Mouse (Mus musculus) liver, embryonic 11.5 days (tissue): ENCODE data around the gene Pld4. TPM values are rescaled to one million over a fixed set of nuclear protein-coding genes. Genes with fewer than 3 reads are reported as not detected.

ENCODE experiments used
- ATAC-seq: fragments of 200-750 bp; cut with Nextera tagmentation; replicated peaks from 2 replicates; pipeline ENCODE4 v1.8.0; 2017; ENCODE audit warnings: moderate number of reproducible peaks, mild to moderate bottlenecking, moderate TSS enrichment, moderate library complexity; ENCODE audit not compliant: low FRiP score
- DNase-seq: peaks from one replicate; pipeline ENCODE4 v3.0.0-alpha.2; 2017; ENCODE audit warnings: low spot score
- H3K27ac ChIP-seq: fragments of 300-500 bp; sonication (generic); 2 replicates; pipeline ENCODE4 v1.5.1; 2014; ENCODE audit warnings: mild to moderate bottlenecking, low read depth, low read length, control low read depth
- H3K27me3 ChIP-seq: fragments of 300-500 bp; sonication (generic); replicated peaks from 2 replicates; pipeline ENCODE4 v1.6.1; 2014; ENCODE audit warnings: low read length, mixed read lengths; ENCODE audit not compliant: control insufficient read depth, insufficient read depth
- H3K36me3 ChIP-seq: fragments of 300-500 bp; sonication (generic); 2 replicates; pipeline ENCODE4 v1.6.1; 2014; ENCODE audit warnings: mild to moderate bottlenecking, low read length, moderate library complexity, mixed read lengths; ENCODE audit not compliant: control insufficient read depth, insufficient read depth
- H3K4me1 ChIP-seq: fragments of 300-500 bp; sonication (generic); replicated peaks from 2 replicates; pipeline ENCODE4 v1.6.1; 2014; ENCODE audit warnings: low read length, mixed read lengths; ENCODE audit not compliant: control insufficient read depth, insufficient read depth
- H3K4me2 ChIP-seq: fragments of 300-500 bp; sonication (generic); 2 replicates; pipeline ENCODE4 v1.6.1; 2014; ENCODE audit warnings: mild to moderate bottlenecking, control low read depth, moderate library complexity
- H3K4me3 ChIP-seq: fragments of 300-500 bp; sonication (generic); 2 replicates; pipeline ENCODE4 v1.5.1; 2014; ENCODE audit warnings: low read depth, low read length, control low read depth
- H3K9ac ChIP-seq: fragments of 300-500 bp; sonication (generic); 2 replicates; pipeline ENCODE4 v1.6.1; 2014; ENCODE audit warnings: low read depth, low read length, control low read depth
- H3K9me3 ChIP-seq: fragments of 300-500 bp; sonication (generic); 2 replicates; pipeline ENCODE4 v1.6.1; 2016; ENCODE audit warnings: low read length, inconsistent platforms, mixed read lengths; ENCODE audit not compliant: control insufficient read depth
- WGBS: fragments of 180-500 bp; shearing (Covaris S2); extraction: QIAGEN DNeasy Blood & Tissue Kit; methylation state at CpG from one replicate; pipeline ENCODE4 v1.1.7; 2014; 5-methylcytosine and 5-hydroxymethylcytosine counted together
- polyA plus RNA-seq: library from polyadenylated mRNA; unstranded; fragments of >200 nt; fragmentation: Nextera tagmentation; extraction: Ambion mirVana; gene quantifications from 2 replicates; pipeline ENCODE4 v1.2.1, GENCODE M21; 2014

The Pld4 gene
- polyA plus RNA-seq, 1 experiment from 2014 or later, result 7.4 TPM

DNA sequence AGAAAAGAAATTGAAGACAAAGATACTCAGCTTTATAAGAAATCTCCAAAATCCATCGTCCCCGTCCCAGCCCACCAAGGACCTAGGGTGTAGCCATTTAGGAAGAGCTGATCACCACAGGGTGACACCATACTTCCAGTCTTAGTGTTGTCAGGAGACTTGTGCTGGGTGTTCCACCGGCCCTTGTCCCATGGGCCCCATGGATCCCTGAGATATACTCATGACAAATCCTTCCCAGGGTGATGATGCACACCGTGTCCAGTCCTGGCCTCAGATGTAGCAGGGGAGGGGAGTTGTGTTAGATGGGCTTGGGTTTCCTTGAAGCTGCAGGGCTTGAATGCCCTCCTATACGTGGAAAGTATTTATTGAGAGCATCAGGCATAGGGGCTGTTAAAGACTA lies 2.6 kb upstream of the Pld4 start:
- Histone ChIP-seq H3K4me1 (no peaks in the 10 kb centered on the region), H3K4me2 (no peak overlapping the region), H3K27me3 (no peaks in the 10 kb centered on the region), H3K9me3 (no peaks in the 10 kb centered on the region), H3K36me3 (no peaks in the 10 kb centered on the region), H3K27ac (no peak overlapping the region), H3K9ac (no peak overlapping the region), H3K4me3 (no peak overlapping the region)
- DNase-seq (no peak), ATAC-seq (no peak)
- 81% methylated on average over 5 of the region's 5 CpGs for WGBS

GRCm38 (mm10) chr12:112759471-112759870 lies 984 bp upstream of the Pld4 start:
- no peaks in the 10 kb centered on the region for H3K36me3 ChIP-seq
- no peaks in the 10 kb centered on the region for H3K9me3 ChIP-seq
- no peak for ATAC-seq
- no peak overlapping the region for H3K4me3 ChIP-seq
- no peaks in the 10 kb centered on the region for H3K4me1 ChIP-seq
- WGBS, result 84% methylated on average over 3 of the region's 3 CpGs
- no peak overlapping the region for H3K4me2 ChIP-seq
- DNase-seq, result no peak
- H3K27ac ChIP-seq, result no peak overlapping the region
- H3K27me3 ChIP-seq, result no peaks in the 10 kb centered on the region
- H3K9ac ChIP-seq, result no peak overlapping the region

DNA sequence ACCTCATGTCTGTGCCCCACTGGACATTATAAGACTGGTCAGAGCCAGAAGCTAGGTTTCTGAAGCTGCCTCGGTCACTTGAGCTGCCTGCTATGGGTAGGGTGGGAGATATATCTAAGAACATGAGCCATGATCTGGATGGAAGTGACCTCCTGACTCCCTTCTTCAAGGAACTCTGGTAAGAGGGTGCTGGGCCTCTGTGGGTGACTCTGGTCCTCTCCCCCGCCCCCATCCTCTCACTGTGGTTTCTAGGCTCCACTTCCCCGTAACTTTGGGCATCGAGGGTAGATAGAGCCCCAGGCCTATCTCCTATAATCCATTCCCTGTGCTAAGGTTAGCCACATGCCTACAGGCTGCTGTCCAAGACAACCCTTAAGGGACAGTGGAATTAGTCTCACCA lies 956 bp downstream of the Pld4 start:
- no peaks in the 10 kb centered on the region for H3K9me3 ChIP-seq
- H3K4me1 ChIP-seq, result no peaks in the 10 kb centered on the region
- ATAC-seq, result no peak
- no peak overlapping the region for H3K9ac ChIP-seq
- 59% methylated on average over 4 of the region's 4 CpGs for WGBS
- H3K27ac ChIP-seq, result no peak overlapping the region
- H3K27me3 ChIP-seq, result no peaks in the 10 kb centered on the region
- H3K4me3 ChIP-seq, result no peak overlapping the region
- no peaks in the 10 kb centered on the region for H3K36me3 ChIP-seq
- DNase-seq, result no peak
- H3K4me2 ChIP-seq, result no peak overlapping the region

GRCm38 (mm10) chr12:112762018-112762417 lies 1.6 kb downstream of the Pld4 start:
- no peak overlapping the region for H3K9ac ChIP-seq
- H3K27me3 ChIP-seq, result no peaks in the 10 kb centered on the region
- no peaks in the 10 kb centered on the region for H3K36me3 ChIP-seq
- ATAC-seq (no peak), DNase-seq (no peak)
- H3K27ac ChIP-seq, result no peak overlapping the region
- H3K9me3 ChIP-seq, result no peaks in the 10 kb centered on the region
- 75% methylated on average over 3 of the region's 3 CpGs for WGBS
- H3K4me2 ChIP-seq, result no peak overlapping the region
- no peak overlapping the region for H3K4me3 ChIP-seq
- H3K4me1 ChIP-seq, result no peaks in the 10 kb centered on the region

DNA sequence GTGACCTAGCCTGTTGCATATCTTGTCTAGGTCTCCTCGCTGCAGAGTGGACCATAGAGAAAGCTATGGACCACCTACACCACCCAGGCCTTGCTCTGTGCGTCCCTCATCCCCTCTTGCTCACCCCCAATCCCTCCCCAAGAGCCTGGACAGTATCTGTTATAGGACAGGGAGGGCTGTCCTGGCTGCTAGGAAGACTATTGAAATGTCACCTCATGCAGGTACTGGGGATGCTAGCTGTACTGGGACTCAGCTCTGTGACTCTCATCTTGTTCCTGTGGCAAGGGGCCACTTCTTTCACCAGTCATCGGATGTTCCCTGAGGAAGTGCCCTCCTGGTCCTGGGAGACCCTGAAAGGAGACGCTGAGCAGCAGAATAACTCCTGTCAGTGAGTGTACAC lies 2.7 kb downstream of the Pld4 start:
- no peak overlapping the region for H3K27ac ChIP-seq
- ATAC-seq (no peak), DNase-seq (no peak)
- no peaks in the 10 kb centered on the region for H3K9me3 ChIP-seq
- no peaks in the 10 kb centered on the region for H3K27me3 ChIP-seq
- 60% methylated on average over 4 of the region's 4 CpGs for WGBS
- no peak overlapping the region for H3K4me3 ChIP-seq
- H3K4me1 ChIP-seq, result no peaks in the 10 kb centered on the region
- H3K36me3 ChIP-seq, result no peaks in the 10 kb centered on the region
- H3K4me2 ChIP-seq, result no peak overlapping the region
- H3K9ac ChIP-seq, result no peak overlapping the region

DNA sequence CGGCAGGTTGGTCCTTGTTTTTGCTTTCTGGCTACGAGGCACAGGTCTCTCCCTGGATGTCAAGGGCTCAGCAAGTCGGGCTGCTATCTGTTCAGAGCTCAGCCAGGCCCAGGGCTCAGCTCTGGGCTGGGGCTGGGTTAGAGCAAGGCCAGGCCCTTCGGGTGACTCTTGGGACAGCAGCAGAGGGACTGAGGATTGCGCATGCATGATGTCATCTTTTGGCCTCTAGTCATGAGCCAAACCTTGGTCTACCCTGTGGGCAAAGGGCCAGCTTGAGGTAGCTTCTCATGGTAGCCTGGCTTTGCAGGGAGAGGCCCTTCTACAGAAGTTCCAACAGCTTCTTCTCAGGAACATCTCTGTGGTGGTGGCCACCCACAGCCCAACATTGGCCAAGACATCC lies 3.7 kb downstream of the Pld4 start:
- no peaks in the 10 kb centered on the region for H3K36me3 ChIP-seq
- no peaks in the 10 kb centered on the region for H3K9me3 ChIP-seq
- no peak overlapping the region for H3K27ac ChIP-seq
- no peaks in the 10 kb centered on the region for H3K27me3 ChIP-seq
- no peak for DNase-seq
- H3K9ac ChIP-seq, result no peak overlapping the region
- ATAC-seq, result no peak
- H3K4me3 ChIP-seq, result no peak overlapping the region
- no peak overlapping the region for H3K4me2 ChIP-seq
- no peaks in the 10 kb centered on the region for H3K4me1 ChIP-seq
- WGBS, result 69% methylated on average over 5 of the region's 5 CpGs

DNA sequence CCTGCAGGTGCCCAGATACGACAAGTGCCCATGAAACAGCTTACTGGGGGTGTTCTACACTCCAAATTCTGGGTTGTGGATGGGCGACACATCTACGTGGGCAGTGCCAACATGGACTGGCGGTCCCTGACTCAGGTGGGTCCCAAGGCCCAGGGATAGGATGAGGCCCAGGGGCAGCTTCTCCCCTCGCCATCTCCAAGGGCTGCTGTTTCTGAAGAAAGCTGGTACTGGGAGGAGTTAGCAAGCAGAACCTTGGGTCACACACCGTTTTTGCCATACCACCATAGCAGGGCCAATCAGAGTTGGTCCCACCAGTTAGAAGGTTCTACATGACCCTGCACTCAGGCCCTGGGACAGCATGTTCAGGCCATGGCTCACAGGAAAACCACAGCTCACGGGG lies 4.5 kb downstream of the Pld4 start:
- DNase-seq, result no peak
- H3K4me1 ChIP-seq, result no peaks in the 10 kb centered on the region
- no peak overlapping the region for H3K4me2 ChIP-seq
- H3K4me3 ChIP-seq, result no peak overlapping the region
- no peak overlapping the region for H3K9ac ChIP-seq
- H3K9me3 ChIP-seq, result no peaks in the 10 kb centered on the region
- no peaks in the 10 kb centered on the region for H3K36me3 ChIP-seq
- 78% methylated on average over 7 of the region's 7 CpGs for WGBS
- H3K27ac ChIP-seq, result no peak overlapping the region
- no peaks in the 10 kb centered on the region for H3K27me3 ChIP-seq
- ATAC-seq, result no peak

- no peak overlapping the region for H3K4me2 ChIP-seq
- H3K27ac ChIP-seq, result no peak overlapping the region
- H3K9me3 ChIP-seq, result no peaks in the 10 kb centered on the region
- DNase-seq, result no peak
- no peaks in the 10 kb centered on the region for H3K4me1 ChIP-seq
- no peaks in the 10 kb centered on the region for H3K27me3 ChIP-seq
- H3K36me3 ChIP-seq, result no peaks in the 10 kb centered on the region
- no peak for ATAC-seq
- H3K4me3 ChIP-seq, result no peak overlapping the region
- 84% methylated on average over 7 of the region's 7 CpGs for WGBS
- no peak overlapping the region for H3K9ac ChIP-seq
Observed at GRCm38 (mm10) chr12:112766586-112766985, 6.1 kb downstream of the Pld4 start.

- Histone ChIP-seq H3K36me3 (no peaks in the 10 kb centered on the region), H3K4me2 (no peak overlapping the region), H3K4me3 (no peak overlapping the region), H3K9me3 (no peaks in the 10 kb centered on the region), H3K27me3 (0 out of 2 replicates have a peak, but pooled peaks cover 2% of the 10 kb centered on the region), H3K27ac (no peak overlapping the region), H3K4me1 (no peaks in the 10 kb centered on the region), H3K9ac (no peak overlapping the region)
- DNase-seq (no peak), ATAC-seq (no peak)
- 90% methylated on average over 16 of the region's 16 CpGs for WGBS
Observed at GRCm38 (mm10) chr12:112767036-112767890, 6.8 kb downstream of the Pld4 start.
